Mouse (Mus musculus) cerebellum, adult 2 months (tissue): ENCODE results near the gene 1700016C15Rik.

ENCODE experiments used
- CTCF ChIP-seq: fragments of 200-500 bp; IDR thresholded peaks from 2 replicates; pipeline ENCODE4 v1.5.1; 2011; ENCODE audit warnings: low read depth, mild to moderate bottlenecking, control low read depth, low read length, moderate library complexity, borderline replicate concordance; ENCODE audit not compliant: insufficient read depth
- POLR2A ChIP-seq: fragments of 200-500 bp; IDR thresholded peaks from 2 replicates; pipeline ENCODE4 v1.6.1; 2011; ENCODE audit warnings: low read length, control low read depth, borderline replicate concordance; ENCODE audit not compliant: insufficient read depth

- no peak for TF ChIP-seq POLR2A
- no peak for TF ChIP-seq CTCF
These were observed 1.6 kb upstream of the 1700016C15Rik start for GRCm38 (mm10) chr1:177727883-177728525.
